Mouse (Mus musculus): ENCODE results near the gene Gm20388.

The Gm20388 gene

GRCm38 (mm10) chr8:124077377-124077776 lies 4166.7 kb downstream of the Gm20388 start:
- DNase-seq = no peak

- no peak for DNase-seq
Measured at GRCm38 (mm10) chr8:124077998-124078397, 4167.4 kb downstream of the Gm20388 start.

- no peak for DNase-seq
Measured at GRCm38 (mm10) chr8:124078969-124079368, 4168.3 kb downstream of the Gm20388 start.

GRCm38 (mm10) chr8:124080467-124081326 lies 4170.1 kb downstream of the Gm20388 start:
- no peak for DNase-seq

- no peak for DNase-seq
Measured at GRCm38 (mm10) chr8:124082616-124083015, 4172.0 kb downstream of the Gm20388 start.

- DNase-seq = no peak
Measured at GRCm38 (mm10) chr8:124083611-124084010, 4173.0 kb downstream of the Gm20388 start.

GRCm38 (mm10) chr8:124085668-124086067 lies 4175.0 kb downstream of the Gm20388 start:
- DNase-seq = no peak

GRCm38 (mm10) chr8:124088092-124088613 lies 4177.5 kb downstream of the Gm20388 start:
- no peak for DNase-seq

GRCm38 (mm10) chr8:124089016-124089415 lies 4178.4 kb downstream of the Gm20388 start:
- no peak for DNase-seq

GRCm38 (mm10) chr8:124090473-124090872 lies 4179.8 kb downstream of the Gm20388 start:
- DNase-seq = no peak

- DNase-seq = no peak
Measured at GRCm38 (mm10) chr8:124098953-124099622, 4188.4 kb downstream of the Gm20388 start.

GRCm38 (mm10) chr8:124099623-124099965 lies 4189.0 kb downstream of the Gm20388 start:
- DNase-seq = no peak

GRCm38 (mm10) chr8:124105869-124106268 lies 4195.2 kb downstream of the Gm20388 start:
- DNase-seq = no peak

- no peak for DNase-seq
Measured at GRCm38 (mm10) chr8:124106328-124107195, 4195.9 kb downstream of the Gm20388 start.

- no peak for DNase-seq
Measured at GRCm38 (mm10) chr8:124113108-124113507, 4202.5 kb downstream of the Gm20388 start.

GRCm38 (mm10) chr8:124125241-124125640 lies 4214.6 kb downstream of the Gm20388 start:
- DNase-seq = peak in 1 of 2 experiments; percentile 12

GRCm38 (mm10) chr8:124137261-124137660 lies 4226.6 kb downstream of the Gm20388 start:
- DNase-seq = no peak

GRCm38 (mm10) chr8:124140211-124140790 lies 4229.7 kb downstream of the Gm20388 start:
- DNase-seq = no peak

- DNase-seq = no peak
Measured at GRCm38 (mm10) chr8:124140868-124141431, 4230.3 kb downstream of the Gm20388 start.

GRCm38 (mm10) chr8:124141681-124142391 lies 4231.2 kb downstream of the Gm20388 start:
- no peak for DNase-seq

GRCm38 (mm10) chr8:124143003-124143402 lies 4232.4 kb downstream of the Gm20388 start:
- DNase-seq = no peak

Data from kidney, adult 8-10 months (tissue).